Mouse (Mus musculus): ENCODE measurements around the gene Ppm1h.

Gene Ppm1h

DNA sequence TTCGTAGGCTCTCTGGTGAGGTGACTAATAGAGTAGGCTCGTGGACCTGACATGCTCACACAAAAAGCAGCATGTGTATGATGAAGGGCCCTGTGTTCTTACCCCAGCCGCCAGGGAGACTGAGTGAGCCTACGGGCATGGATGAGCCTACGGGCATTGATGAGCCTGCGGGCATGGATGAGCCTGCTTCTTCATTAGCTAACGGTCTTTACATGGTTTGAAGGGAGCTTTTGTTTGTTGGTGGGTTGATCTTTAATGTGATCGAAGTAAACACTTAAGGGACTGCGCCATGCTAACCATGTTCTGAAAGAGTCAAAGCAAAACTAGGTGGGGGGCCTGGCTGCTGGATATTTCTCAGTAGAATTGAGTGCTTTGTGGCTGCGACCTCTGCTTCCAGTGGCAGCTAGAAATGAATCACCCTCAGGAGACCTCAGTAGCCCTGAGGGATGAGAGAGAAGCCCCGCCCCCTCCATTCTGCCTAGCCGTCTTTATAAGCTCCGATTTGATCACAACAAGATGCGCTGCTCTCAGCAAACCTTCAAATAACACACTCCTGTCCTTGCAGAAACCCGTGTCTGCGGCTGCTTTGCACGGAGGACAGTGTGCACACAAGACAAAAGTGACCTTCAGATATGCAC lies 183.9 kb downstream of the Ppm1h start:
- DNase-seq = no peak

DNA sequence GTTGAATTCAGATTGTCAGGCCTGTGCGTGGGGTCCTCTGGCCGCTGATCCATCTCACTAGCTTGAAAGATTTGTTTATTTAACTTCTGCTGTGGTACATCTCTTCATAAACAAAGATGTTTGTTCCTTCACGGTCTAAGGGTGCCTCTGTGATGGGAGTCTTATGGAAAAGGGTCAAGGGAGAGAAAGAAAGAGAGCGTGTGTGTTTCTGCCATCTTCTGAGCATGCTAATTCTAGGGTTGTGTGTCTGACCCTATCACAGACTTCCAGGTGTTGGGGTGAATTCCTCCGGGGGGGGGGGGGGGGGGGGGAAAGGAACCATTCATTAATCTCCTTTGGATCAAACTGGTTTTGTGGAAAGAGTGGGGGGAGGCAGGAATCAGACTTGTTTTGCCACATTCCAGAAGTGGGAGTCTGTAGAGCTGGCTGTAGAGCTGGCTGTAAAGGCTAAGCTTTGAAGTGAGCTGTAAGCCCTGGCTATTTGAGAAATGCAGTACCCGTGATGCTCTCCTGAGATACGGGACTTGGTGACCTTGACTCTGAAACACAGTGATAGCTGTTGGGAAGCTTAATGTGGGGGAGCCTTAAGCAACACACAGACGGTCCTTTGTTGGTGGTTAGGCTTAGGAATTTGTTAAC lies 191.4 kb downstream of the Ppm1h start:
- DNase-seq = no peak

DNA sequence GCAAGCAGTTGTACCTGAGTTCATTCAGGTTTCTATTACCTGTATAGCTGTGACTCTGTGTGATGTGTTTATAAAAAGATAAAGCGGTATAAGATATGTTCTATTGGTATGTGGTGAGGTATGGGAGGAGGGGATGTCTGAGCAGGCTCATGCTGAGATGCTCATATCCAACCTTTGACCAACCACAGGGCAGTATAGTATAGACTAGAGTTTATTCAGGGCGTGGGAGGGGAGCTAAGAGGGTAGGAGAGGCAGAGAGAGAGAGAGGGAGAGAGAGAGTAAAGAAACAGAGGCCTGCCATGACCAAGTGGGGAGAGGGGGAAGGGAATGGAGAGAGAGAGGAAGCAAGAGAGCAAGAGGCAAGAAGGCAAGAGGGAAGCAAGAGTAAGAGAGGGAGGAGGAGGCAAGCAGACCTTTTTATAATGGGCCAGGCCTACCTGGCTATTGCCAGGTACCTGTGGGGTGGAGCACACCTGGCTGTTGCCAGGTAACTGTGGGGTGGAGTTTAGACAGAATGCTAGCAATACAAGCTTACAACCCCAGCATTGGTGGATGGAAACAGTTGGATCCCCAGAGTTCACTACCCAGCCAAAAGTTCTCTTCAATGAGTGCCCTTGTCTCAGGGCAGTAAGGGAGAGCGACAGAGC lies 192.4 kb downstream of the Ppm1h start:
- no peak for DNase-seq

DNA sequence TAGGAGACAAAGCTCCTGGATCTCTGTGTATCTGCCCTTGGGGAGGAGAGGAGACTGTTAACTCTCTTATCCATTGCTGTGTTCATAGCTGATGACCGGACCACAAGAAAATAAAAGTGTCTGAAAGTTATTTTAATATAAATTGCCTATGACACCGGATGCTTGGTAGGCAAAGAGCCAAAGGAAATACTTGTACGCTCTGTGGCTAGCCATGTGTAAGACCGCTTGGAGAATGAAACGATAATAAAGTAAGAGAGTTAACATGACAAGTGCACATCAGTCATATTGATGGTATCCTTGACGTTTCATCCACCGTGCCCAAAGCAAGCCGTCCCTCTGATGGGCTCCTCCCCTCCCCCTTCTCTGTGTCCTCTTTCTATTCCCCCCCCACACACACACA lies 194.2 kb downstream of the Ppm1h start:
- DNase-seq = no peak

DNA sequence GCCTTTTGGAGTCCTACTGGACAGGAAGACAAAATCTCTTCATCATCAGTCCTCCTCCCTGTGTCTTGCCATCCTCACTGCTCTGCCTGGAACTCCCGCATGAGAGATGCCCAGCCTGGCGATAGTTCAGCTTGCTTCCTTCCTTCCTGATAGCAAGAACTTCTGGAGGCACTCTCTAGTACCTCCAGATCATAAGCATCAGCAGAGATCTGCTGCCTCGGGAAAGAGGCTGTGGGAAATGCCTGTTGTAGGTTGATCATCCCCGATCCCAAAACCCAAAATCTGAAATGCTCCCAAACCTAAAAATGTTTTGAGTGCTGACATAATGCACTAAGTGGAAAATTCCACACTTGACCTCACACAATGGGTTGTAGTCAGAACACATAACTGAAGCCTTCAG lies 198.4 kb downstream of the Ppm1h start:
- no peak for DNase-seq

DNA sequence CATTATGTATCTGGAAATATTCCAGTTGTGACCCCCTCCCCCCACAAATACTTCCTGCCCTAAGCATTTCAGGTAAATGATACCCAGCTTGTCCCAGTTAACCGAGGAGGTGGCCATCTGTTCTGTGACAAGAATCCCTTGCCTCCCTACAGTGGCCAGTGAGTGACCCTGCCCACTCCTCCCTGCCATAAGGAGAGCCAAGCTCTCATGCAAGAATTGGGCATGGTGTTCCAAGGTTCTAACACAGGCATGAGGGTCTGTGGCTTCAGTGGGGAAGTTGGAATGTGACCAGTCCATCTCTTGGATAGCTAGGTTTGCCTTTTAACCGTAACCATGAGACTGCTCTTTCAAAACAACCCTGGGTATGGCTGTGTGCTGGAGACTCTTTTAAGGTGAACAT lies 198.9 kb downstream of the Ppm1h start:
- no peak for DNase-seq

DNA sequence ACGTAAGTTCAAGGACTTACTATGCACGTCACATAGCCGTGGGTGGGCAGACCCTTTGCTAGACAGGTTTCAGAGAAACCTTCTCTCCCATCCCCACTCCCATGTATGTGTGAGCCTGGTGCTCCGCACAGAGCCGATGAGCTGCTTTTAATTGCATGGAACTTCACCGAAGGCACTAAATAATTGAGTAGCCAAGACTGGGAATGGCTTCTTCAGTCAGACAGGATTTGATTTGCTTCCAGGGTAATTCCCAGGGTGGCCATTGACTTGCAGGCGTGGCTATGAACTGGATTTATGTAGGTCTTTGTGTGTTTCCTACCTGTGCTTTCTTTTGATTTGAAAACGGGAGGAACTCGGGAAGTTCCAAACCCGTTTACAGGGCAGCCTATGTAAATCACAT lies 202.9 kb downstream of the Ppm1h start:
- no peak for DNase-seq

DNA sequence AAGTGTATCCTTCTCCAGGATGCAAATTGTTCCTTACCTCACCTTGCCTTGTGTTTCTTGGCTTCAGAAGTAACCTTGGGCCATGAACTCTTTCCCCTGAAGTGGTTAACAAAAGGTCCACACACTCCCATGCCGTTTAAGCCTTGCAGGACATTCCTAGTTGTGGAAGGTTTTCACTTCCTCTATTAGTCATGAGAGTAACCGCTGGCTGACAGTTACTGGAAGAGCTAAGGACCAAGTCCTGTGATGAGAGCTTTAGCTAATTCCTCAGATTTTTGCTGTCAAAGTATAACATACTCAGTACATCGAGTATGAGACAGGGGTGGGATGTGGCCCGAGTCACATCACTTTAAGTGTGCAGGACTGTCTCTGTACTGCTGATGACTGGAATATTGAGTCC lies 204.1 kb downstream of the Ppm1h start:
- DNase-seq = no peak

DNA sequence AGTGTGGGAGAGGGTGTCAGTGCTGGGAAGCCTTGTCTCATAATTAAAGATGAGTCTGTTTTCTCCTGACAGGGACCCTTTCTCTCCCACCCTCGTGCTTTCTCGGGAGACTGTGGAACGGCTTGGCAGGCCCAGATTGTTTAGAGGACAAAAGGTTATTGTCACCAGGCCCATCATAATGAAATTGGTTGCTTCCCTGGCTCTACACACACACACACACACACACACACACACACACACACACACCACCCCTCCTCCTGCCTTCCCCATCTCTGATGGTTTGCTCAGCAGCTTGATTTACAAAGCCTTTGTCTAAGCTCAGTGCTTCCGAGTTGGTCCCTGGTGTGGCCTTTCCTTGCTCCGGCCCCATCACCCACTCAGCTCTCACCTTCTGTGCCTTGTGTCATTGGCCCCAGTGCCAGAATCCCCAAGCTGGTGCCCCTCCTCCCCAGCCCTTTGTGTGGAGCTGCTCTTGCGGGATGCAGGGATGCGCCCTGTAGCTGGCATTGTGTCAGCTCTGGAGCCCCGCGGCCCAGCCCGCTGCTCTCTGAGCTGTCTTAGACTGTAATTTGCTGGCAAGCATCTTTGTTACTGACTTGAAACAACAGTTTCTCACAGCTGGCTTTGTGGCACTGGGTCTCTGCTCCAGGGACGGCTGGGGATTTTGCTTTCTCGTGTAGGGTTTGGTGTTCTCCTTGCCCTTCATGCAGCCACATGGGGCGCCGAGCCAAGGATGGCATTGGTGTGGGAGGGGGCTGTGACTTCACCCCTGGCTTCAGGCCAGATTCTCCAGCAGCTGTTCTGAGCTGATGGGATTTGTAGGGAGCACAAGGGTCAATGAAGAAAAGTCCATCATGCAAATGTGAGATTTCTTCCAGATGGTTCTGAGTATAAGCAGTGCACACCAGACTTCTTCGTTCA lies 205.5 kb downstream of the Ppm1h start:
- no peak for DNase-seq

DNA sequence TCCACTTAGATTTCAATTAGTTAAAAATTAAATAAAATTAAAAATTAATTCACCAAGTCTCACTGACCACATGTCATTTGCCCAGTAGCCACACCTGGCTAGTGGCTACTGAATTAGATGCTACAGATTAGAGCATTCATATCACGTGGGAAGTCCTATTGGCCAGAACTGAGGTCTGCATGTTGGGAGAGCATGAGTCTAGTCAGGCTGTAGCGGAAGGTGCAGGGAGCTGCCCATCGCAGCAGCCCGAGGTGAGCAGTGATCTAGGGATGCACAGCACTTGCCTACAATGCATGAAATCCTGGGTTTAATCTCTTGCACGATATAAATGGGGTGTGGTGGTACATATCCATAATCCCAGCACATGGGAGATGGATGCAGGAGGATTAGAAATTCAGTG lies 206.7 kb downstream of the Ppm1h start:
- DNase-seq = no peak

DNA sequence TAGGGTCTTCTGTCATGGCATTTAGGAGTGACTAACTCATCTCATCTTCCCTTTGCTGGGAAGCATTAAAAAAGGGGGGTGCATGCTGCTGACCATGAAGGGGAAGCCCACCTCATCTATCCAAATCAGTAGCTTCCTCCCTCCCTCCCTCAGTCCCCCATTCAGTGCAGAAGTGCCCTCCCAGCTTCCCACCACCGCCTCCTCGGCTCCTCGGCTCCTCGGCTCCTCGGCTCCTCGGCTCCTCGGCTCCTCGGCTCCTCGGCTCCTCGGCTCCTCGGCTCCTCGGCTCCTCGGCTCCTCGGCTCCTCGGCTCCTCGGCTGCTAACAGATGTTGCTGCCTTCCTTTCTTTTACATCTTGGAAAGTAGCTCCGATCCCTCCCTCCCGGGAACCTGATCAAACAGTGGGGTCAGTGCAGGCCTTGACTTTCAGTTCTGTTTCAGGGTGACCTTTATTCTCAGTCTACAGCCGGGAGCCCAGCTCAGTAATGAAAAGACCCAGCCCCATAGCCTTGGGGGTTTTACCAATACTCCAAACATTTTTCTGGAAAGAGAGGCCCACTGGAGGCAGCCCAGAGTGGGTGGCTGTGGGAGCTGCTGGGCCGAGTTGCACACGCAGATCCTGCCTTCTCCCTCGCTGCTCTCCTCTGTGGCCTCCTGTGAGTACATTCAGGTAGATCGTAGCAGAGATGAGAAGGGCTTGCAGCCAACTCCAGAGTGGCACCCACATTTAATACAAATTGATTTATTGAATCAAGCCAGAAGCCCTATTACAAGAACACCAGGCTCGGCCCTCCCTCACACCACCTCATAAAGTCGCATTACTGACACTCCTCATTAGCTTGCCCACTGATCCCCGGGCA lies 207.7 kb downstream of the Ppm1h start:
- DNase-seq = no peak

DNA sequence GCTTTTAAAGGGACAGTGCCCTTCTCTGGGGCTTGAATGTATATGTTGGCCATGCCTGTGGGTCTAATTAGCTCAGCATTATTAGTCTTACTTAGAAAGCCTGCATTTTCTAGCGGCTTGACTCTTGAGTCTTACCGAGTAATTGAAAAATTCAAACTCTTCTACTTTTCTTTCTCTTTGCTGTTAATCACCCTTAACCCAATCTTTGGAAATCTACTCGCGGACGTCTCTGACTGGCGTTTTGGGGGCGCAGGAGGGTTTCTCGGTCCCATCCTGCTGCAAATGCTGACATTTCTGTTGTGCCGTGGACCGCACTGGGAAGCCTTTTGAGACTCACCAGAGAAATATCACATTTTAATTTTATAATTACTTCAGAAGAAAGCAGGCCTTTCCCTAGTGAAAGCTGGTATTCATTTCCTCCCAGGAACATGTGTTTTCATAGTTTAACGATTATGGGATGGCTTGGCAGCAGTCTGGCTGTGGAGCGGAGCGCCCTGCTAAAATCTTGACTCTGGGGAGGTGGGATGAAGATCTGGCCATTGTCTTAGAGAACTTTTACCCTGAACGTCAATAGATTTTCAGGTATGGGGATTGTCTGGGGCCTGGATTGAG lies 208.5 kb downstream of the Ppm1h start:
- no peak for DNase-seq

DNA sequence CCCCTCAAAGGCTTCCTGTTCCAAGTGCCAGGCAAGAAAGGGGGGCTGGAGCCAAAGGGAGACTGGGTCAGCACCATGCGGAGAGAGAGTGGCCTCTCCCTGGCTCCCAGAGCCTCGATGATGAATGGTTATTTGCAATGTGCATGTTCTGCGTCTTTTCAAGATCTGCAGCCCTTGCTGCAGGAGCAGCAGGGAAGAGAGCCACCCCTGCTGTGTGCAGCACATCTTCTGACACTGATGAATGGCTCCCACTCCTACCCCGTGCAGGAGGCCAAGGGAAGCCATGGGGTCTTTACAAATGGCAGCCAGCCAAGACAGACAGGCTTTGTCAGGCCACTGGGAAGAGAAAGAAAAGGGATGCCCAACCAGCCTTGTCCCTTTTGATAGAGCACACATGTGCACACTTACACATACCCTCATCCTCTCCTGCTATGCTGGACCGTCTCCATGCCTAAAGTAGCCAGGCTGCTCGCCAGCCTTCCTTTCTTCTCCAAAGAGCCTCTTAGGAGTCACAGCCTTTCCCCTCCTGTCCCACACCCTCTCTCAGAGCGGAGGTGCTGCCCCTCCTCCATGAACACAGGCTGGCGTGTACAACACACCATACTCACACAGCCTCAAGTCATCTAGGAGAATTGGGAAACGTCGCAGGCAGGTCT lies 209.1 kb downstream of the Ppm1h start:
- no peak for DNase-seq

DNA sequence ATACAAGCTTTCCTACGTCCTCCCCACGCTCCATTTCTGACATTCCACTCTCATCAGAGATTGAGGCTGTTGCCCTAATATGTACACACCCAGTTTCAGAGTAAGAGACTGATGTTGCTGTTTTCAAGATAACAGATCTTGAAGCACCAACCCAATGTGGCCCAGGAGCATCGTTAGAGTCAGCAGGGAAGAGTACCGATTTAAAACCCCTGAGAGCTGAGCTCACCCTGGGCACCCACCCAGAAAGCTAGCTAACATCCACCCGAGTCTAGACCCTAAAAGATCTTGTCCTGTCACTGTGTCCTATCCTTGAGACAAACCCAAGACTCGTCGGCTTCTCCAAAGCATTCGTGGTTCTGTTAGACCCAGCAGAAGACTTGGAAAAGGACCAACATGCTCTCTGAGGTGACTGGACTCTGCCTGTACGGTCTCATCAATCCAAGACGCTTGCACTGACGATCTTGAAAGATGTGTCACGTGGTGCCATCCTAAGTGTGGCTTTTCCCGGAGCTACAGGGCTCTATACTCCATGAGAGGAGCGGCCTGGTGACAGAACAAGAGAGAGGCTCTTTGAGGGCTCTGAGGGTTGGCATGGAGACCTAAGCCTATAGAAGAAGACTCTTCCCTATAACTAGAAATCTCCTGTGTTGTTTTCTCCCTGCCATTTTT lies 212.3 kb downstream of the Ppm1h start:
- no peak for DNase-seq

DNA sequence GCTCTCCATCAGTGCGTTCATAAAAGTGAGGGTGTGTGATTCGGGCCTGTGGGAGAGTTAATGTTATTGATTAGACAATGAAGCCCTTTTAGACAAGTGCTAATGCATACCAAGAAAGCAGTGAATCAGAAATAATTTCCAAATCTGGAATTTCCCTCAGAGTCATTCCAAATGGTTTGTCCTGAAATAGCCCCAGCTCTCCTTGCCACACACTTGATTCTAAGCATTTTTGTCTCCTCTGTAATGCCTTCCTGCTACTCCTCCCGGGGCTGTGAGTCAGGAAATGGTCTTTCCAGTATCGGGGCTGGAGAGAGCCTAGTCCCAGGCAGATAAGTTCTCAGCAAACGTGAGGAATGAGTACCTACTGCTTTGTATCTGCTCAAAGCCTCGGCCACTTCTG lies 212.9 kb downstream of the Ppm1h start:
- no peak for DNase-seq

DNA sequence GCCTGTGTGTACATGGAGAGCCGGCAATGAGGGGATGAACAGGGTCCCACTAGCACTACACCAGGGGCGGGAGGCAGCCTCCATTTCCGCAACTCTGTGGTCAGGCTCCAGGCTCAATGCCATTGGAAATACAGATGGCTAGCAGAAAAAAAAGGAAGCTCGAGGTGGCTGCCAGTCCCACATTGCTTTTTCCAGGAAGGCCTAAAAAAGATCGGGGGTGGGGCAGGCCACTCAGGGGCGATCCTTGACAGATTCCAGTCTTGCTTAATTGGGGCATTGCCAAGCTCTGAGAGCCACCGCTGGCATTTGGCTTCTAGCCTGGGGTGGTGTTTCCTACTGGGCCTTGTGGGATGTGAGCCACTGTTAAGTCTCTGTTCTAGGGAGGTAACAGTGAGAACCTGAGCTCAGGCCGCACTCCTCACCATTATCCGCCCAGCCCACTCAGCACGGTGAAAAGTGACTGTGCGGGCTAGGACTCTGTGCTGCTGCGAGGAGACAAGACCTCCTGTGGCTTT lies 216.1 kb downstream of the Ppm1h start:
- DNase-seq = no peak

DNA sequence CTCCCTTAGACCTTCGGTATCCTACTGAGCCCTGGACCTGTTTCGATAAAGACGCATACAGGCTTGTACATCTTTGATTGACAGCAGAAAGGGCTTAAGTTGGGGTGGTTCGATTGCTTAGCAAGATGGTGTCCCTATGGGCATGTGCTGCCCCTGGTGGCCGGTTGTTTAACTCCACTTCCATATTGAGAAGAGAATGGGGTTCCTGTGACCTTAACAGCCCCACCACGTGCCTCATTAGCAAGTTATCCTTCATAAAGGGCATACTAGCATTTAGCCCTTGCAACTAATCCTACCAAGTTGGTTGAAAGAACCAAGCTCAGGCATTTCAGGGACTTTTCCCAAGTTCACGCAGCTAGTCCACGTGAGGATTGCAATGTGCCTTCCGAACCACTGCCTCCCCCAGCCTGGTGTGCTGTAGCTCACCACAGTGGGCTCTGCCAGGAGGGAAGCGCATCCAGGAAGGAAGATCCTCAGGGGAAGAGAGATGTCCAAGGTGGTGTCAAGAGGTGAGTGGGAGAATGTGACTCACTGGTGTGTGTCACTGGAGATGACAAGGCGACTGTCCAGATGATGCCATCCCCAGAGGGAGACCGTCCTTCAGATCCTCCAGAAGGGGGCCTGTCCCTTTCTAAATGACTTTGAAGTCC lies 216.7 kb downstream of the Ppm1h start:
- DNase-seq = peak; percentile 78

DNA sequence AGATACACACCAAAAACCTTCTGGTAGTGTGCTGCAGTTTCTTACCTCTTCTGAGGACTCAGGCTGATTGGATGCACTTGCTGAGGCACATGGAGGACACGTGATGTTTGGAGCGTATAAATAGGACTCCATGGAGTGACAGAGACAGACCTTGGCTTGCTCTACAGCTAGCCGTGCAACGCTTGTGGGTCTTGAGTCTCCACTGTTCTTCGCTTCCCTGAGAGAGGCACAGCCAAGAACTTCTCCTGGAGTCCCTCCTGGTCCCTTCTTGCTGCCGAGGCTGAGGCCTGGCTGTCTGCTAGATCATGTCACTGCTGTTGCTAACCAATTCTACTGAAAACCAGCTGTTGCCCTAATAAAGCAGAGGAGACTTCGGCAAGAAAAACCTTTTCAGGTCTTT lies 221.4 kb downstream of the Ppm1h start:
- DNase-seq = no peak

DNA sequence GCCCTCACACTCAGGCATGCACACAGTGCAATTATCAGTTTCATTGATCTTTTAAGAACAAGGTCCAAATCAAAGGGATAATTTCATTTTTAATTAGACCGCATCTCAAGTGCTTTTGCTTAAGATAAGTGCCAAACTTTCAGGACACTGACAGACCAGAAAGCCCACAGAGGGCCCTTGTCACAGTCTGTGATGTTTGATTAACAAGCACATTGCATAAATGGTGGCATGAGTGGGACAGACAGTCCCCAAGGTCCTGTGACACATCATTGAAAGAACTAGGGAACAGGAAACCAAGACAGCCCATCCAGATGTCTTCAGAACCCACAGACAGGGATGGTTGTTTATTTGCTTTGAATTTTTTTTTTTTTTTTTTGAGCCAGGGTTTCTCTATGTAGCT lies 221.9 kb downstream of the Ppm1h start:
- DNase-seq = no peak

DNA sequence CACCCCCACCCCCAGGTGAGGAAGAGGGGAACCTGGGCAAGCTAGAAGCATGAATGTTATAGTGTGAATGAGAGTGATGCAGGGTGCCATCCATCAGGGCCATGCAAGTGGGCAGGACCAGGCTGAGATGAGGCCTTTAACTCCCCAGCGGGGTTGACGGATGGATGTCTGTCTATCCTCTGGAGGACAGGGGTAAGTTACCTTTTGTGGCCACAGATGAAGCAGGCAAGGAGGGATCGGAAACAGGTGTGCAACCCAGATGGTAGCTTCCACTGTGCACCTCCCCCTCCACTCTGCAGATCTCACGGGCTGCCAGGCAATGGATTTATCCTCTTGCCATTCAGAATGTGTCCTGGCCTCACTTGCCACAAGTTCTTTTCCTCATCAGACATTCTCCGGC lies 222.8 kb downstream of the Ppm1h start:
- peak; percentile 29 for DNase-seq

Data from thymus, postnatal 4 days (tissue).